Mouse (Mus musculus) forebrain, postnatal 0 days (tissue): ENCODE data around the gene Gng7. TPM values are rescaled to one million over a fixed set of nuclear protein-coding genes. Genes with fewer than 3 reads are reported as not detected.

Experiments
- ATAC-seq: fragments of 200-750 bp; cut with Nextera tagmentation; 2 replicates; pipeline ENCODE4 v1.8.0; 2017; ENCODE audit warnings: mild to moderate bottlenecking, moderate library complexity
- DNase-seq: peaks from one replicate; pipeline ENCODE4 v3.0.0-alpha.2; 2015
- H3K27ac ChIP-seq: fragments of 300-500 bp; sonication (generic); 2 replicates; pipeline ENCODE4 v1.5.1; 2014; ENCODE audit warnings: low read depth, mild to moderate bottlenecking, antibody characterized with exemption, low read length, moderate library complexity, mixed read lengths
- H3K27me3 ChIP-seq: fragments of 300-500 bp; sonication (generic); 2 replicates; pipeline ENCODE4 v1.6.1; 2014; ENCODE audit warnings: mild to moderate bottlenecking, low read length, mixed read lengths; ENCODE audit not compliant: insufficient read depth
- H3K36me3 ChIP-seq: fragments of 300-500 bp; sonication (generic); 2 replicates; pipeline ENCODE4 v1.6.1; 2014; ENCODE audit warnings: mild to moderate bottlenecking, moderate library complexity; ENCODE audit not compliant: insufficient read depth
- H3K4me1 ChIP-seq: fragments of 300-500 bp; sonication (generic); 2 replicates; pipeline ENCODE4 v1.6.1; 2014; ENCODE audit warnings: antibody characterized with exemption; ENCODE audit not compliant: insufficient read depth
- H3K4me2 ChIP-seq: fragments of 300-500 bp; sonication (generic); 2 replicates; pipeline ENCODE4 v1.6.1; 2014; ENCODE audit warnings: low read depth, mild to moderate bottlenecking, moderate library complexity
- H3K4me3 ChIP-seq: fragments of 300-500 bp; sonication (generic); 2 replicates; pipeline ENCODE4 v1.5.1; 2014; ENCODE audit warnings: low read depth, low read length, mixed read lengths
- H3K9ac ChIP-seq: fragments of 300-500 bp; sonication (generic); 2 replicates; pipeline ENCODE4 v1.6.1; 2014; ENCODE audit warnings: mild to moderate bottlenecking
- H3K9me3 ChIP-seq: fragments of 300-500 bp; sonication (generic); 2 replicates; pipeline ENCODE4 v1.6.1; 2016; ENCODE audit warnings: low read length
- CTCF ChIP-seq: sonication (generic); IDR thresholded peaks from 2 replicates; pipeline ENCODE4 v1.5.1; 2016; ENCODE audit warnings: antibody characterized with exemption, control low read depth, low read depth
- WGBS: fragments of 180-500 bp; shearing (Covaris S2); extraction: QIAGEN DNeasy Blood & Tissue Kit; methylation state at CpG from one replicate; pipeline ENCODE4 v1.1.7; 2014; 5-methylcytosine and 5-hydroxymethylcytosine counted together
- polyA plus RNA-seq: library from polyadenylated mRNA; unstranded; fragments of >200 nt; fragmentation: Nextera tagmentation; extraction: Ambion mirVana; gene quantifications from 2 replicates; pipeline ENCODE4 v1.2.1, GENCODE M21; 2015
- total RNA-seq: library from RNA; depleted of rRNA; stranded (reverse); fragments of >200 nt; gene quantifications from 2 replicates; pipeline ENCODE4 v1.2.3, GENCODE M21; 2014

Gene Gng7
- total and polyA plus RNA-seq, 2 experiments from 2014 or later: 64.5 to 85.7 TPM

- TF ChIP-seq CTCF: no peak
- Histone ChIP-seq H3K27ac (no peak overlapping the region), H3K4me1 (peaks cover 16% of the 10 kb centered on the region; the same call in 1 of the 2 replicates), H3K27me3 (no peaks in the 10 kb centered on the region), H3K9ac (no peak overlapping the region), H3K4me3 (no peak overlapping the region), H3K36me3 (no peaks in the 10 kb centered on the region), H3K4me2 (no peak overlapping the region), H3K9me3 (no peaks in the 10 kb centered on the region)
- DNase-seq: no peak
- no peak for ATAC-seq
- 83% methylated on average over 9 of the region's 9 CpGs for WGBS
Measured at GRCm38 (mm10) chr10:80943701-80944100, 71.0 kb downstream of the Gng7 start.

GRCm38 (mm10) chr10:80942919-80943318 is 71.8 kb downstream of the Gng7 start:
- no peaks in the 10 kb centered on the region for H3K36me3 ChIP-seq
- H3K27me3 ChIP-seq: no peaks in the 10 kb centered on the region
- no peak overlapping the region for H3K4me2 ChIP-seq
- no peak overlapping the region for H3K27ac ChIP-seq
- H3K9ac ChIP-seq: no peak overlapping the region
- no peaks in the 10 kb centered on the region for H3K9me3 ChIP-seq
- TF ChIP-seq CTCF: no peak
- DNase-seq: no peak
- 66% methylated on average over 8 of the region's 8 CpGs for WGBS
- no peak for ATAC-seq
- H3K4me1 ChIP-seq: peaks cover 16% of the 10 kb centered on the region; the same call in 1 of the 2 replicates
- no peak overlapping the region for H3K4me3 ChIP-seq

DNA sequence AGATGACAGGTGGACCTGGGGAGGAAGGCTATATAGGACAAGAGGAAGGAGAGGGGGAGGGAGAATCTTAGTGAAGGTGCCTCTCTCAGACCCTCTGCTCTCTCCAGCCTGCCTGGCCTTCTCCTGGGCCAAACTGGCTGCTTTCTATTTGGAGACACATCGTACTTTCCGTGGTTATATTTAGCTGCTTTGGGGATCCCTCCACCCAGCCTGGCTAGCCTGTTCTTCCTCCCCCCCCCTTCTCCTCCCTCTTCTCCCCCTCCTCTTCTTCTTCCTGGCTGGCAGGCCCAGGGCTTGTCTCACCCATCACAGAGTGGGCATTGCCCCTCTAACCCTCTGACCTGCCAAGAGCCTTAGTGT is 73.8 kb downstream of the Gng7 start:
- Histone ChIP-seq H3K4me2 (no peak overlapping the region), H3K4me1 (peaks cover 16% of the 10 kb centered on the region), H3K9ac (no peak overlapping the region), H3K4me3 (no peak overlapping the region), H3K9me3 (no peaks in the 10 kb centered on the region), H3K27me3 (no peaks in the 10 kb centered on the region), H3K27ac (no peak overlapping the region), H3K36me3 (no peaks in the 10 kb centered on the region)
- no peak for TF ChIP-seq CTCF
- 50% methylated on average over 2 of the region's 2 CpGs for WGBS
- DNase-seq (no peak), ATAC-seq (no peak)

DNA sequence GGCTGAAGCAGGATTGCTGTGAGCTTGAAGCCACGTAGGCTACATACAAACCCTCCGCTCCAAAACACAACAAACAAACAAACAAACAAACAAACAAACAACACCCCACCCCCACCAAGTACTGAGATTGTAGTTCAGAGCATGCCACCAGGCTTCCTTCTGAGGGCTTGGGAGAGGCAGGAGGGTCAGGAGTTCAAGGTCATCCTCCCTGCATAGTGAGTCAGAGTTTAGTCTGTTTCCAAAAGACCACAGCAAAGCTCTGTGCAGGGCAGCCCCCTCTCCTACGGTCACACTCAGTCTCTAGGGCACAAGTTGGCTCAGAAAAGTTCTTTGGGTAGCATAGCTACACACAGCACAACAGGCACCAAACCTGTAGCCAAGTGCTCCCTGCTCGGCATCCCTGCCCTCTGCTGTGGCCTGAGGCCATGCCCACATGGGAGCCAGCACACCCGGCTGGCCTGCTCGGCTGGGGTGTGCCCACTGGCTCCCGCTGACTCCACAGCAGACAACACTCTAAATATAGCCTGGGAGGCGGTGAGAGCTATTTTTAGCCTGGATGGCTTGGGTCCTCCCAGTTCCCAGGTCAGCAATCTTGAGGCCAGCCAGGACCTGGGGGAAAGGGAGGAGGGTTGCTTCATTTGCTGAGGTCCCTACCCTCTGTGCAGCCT is 74.3 kb downstream of the Gng7 start:
- DNase-seq: no peak
- TF ChIP-seq CTCF: no peak
- Histone ChIP-seq H3K9me3 (no peaks in the 10 kb centered on the region), H3K36me3 (no peaks in the 10 kb centered on the region), H3K4me2 (peak overlapping the region; percentile 61), H3K9ac (peak overlapping the region; percentile 41), H3K27me3 (no peaks in the 10 kb centered on the region; the same call in 1 of the 2 replicates), H3K27ac (peak overlapping the region; percentile 55), H3K4me3 (peak overlapping the region; percentile 32), H3K4me1 (peaks cover 16% of the 10 kb centered on the region)
- WGBS: 47% methylated on average over 8 of the region's 8 CpGs
- ATAC-seq: peak; percentile 12; the same call in 1 of the 2 replicates

DNA sequence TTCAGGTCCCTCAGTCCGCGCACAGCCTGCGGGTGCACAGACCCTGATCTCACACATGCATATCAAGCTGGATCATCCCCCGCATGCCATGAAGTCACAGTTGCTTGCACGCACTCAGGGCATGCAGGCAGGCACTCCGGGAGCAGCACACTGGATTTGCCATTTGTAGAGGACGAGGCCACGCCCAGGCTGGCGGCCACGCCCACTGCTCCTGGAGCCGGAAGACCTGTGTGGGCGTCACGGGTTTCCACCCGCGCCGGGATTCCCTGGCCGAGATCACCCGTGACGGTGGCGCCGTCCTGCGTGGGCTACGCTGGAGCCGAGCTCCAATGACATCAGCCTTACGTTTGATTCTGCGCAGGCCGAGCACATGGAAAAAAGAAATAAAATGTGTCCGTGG is 75.1 kb downstream of the Gng7 start:
- Histone ChIP-seq H3K4me3 (peak overlapping the region; percentile 32), H3K27ac (peak overlapping the region; percentile 55), H3K9ac (peak overlapping the region; percentile 41), H3K4me2 (peak overlapping the region; percentile 61), H3K4me1 (peaks cover 16% of the 10 kb centered on the region), H3K27me3 (peaks cover 2% of the 10 kb centered on the region), H3K9me3 (no peaks in the 10 kb centered on the region), H3K36me3 (no peaks in the 10 kb centered on the region)
- ATAC-seq (peak; percentile 85), DNase-seq (peak; percentile 89)
- TF ChIP-seq CTCF: no peak
- WGBS: 2% methylated on average over 28 of the region's 28 CpGs

DNA sequence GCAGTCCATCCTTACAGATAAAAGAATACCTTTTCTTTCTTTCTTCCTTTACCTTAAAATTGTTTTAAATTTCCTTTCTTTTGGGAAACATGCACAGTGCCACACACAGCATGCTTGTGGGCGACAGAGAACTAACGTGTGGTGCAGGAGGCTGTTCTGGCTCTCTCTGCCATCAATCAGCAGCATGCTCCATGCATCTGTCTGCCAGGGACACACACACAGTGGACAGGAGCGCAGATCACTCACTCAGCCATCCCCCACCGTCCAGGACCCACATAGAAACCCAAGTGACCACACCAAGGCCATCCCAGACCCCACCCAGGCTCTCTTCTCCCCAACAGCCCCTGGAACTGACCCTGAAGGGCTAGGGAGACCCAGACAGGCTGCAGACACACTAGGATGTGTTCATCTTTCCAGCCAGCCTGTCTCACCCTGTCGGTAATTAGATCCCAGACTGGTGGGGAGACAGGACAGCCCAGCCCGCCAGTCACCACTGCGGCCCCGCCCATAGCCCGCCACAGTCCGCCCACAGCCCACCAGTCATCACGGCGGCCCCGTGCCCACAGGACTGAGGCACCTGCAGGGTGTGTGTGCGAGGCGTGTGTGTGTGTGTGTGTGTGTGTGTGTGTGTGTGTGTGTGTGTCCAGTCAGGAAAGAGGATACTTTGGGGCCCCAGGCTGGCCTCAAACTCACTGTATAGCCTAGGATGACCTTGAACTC is 75.8 kb downstream of the Gng7 start:
- no peak for TF ChIP-seq CTCF
- Histone ChIP-seq H3K9ac (peak overlapping the region; percentile 41), H3K9me3 (no peaks in the 10 kb centered on the region), H3K27ac (peak overlapping the region; percentile 55; the same call in 1 of the 2 replicates), H3K36me3 (no peaks in the 10 kb centered on the region), H3K4me2 (peak overlapping the region; percentile 61), H3K4me1 (peaks cover 16% of the 10 kb centered on the region), H3K4me3 (peak overlapping the region; percentile 32), H3K27me3 (peaks cover 9% of the 10 kb centered on the region)
- DNase-seq: no peak
- peak; percentile 19 for ATAC-seq
- 16% methylated on average over 15 of the region's 15 CpGs for WGBS

- H3K9ac ChIP-seq: no peak overlapping the region
- H3K27ac ChIP-seq: no peak overlapping the region
- ATAC-seq: no peak
- no peaks in the 10 kb centered on the region for H3K36me3 ChIP-seq
- no peak overlapping the region for H3K4me3 ChIP-seq
- TF ChIP-seq CTCF: no peak
- 10% methylated on average over 7 of the region's 8 CpGs for WGBS
- H3K4me2 ChIP-seq: no peak overlapping the region
- H3K4me1 ChIP-seq: peaks cover 16% of the 10 kb centered on the region
- H3K27me3 ChIP-seq: peaks cover 22% of the 10 kb centered on the region
- DNase-seq: no peak
- no peaks in the 10 kb centered on the region for H3K9me3 ChIP-seq
Measured at GRCm38 (mm10) chr10:80937646-80938045, 77.1 kb downstream of the Gng7 start.
